Mouse (Mus musculus): ENCODE data around the gene G6pc3. TPM values are rescaled to one million over a fixed set of nuclear protein-coding genes. Genes with fewer than 3 reads are reported as not detected.

G6pc3 gene
- polyA plus RNA-seq, 1 experiment from 2014 or later = 31.6 TPM

DNA sequence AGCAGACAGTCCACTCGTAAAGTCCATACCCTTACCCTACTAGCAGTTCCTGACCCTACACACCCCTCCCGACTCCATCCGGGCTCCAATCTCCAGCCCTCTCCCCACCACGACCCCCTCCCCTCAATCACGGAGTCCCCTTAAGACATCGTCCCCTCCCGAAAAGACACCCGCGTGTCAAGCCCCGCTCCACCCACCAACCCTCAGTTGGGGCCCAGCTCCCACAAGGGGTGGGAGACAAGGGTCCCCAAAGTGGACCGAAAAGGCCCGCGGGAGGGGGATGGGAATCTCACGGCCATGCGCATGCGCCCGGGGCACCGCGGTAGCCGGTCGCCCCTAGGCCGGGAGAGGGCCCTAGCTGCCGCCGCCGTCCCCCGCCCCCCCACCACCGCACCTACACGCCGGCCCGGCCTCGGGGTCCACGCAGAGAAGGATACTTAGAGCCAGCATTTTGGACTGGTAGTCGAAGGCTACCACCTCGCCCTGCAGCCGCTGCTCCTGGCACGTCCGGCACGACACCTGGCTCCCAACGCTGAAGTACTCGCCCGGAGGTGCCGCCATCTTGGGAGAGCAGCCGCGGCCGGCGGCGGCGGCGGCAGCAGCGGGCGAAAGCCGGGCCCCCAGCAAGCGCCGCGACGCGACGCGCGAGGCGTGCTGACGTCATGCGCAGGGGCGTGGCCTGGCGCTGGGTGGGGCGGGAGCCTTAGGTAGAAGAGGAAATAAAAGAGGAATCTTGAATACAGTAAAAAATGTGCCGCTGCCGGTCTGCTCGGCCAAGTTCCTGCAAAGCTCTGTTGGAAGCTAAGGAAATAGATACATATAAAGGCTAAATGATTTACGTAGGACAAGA, 4.5 kb upstream of the G6pc3 start, which contains the start of gene Lsm12:
TSS of gene Lsm12 (minus strand) at position 651 of the 850 bp plus-strand sequence.
- peaks cover 25% of the 10 kb centered on the region for H3K36me3 ChIP-seq (ENCODE audit: control insufficient read depth, insufficient read depth, low read length)
- DNase-seq (peak; percentile 98), ATAC-seq (ENCODE audit: low FRiP score, low TSS enrichment) (peak; percentile 91)
- H3K4me2 ChIP-seq (ENCODE audit: low read length) = peak within 1 kb of the TSS; percentile 77
- H3K4me1 ChIP-seq (ENCODE audit: control insufficient read depth, insufficient read depth, low read length) = peaks cover 17% of the 10 kb centered on the region; the same call in 1 of the 2 replicates
- WGBS = under 1% methylated on average over 70 of the region's 70 CpGs
- peak within 1 kb of the TSS; percentile 88 for H3K4me3 ChIP-seq (replicated peaks; ENCODE audit: low read depth, low read length)
- H3K9ac ChIP-seq (replicated peaks; ENCODE audit: low read length) = peak within 1 kb of the TSS; percentile 86
- H3K9me3 ChIP-seq (ENCODE audit: control insufficient read depth, low read length) = no peaks in the 10 kb centered on the region
- H3K27ac ChIP-seq (replicated peaks; ENCODE audit: low read depth, low read length) = peak within 1 kb of the TSS; percentile 96
- no peaks in the 10 kb centered on the region for H3K27me3 ChIP-seq (ENCODE audit: control insufficient read depth, insufficient read depth, low read length)

GRCm38 (mm10) chr11:102185677-102186076, 3.7 kb upstream of the G6pc3 start:
- Histone ChIP-seq H3K4me3 (replicated peaks; ENCODE audit: low read depth, low read length) (peak overlapping the region; percentile 88), H3K36me3 (ENCODE audit: control insufficient read depth, insufficient read depth, low read length) (peaks cover 17% of the 10 kb centered on the region), H3K9ac (replicated peaks; ENCODE audit: low read length) (peak overlapping the region; percentile 86; the same call in 1 of the 2 replicates), H3K4me2 (ENCODE audit: low read length) (peak overlapping the region; percentile 77), H3K27ac (replicated peaks; ENCODE audit: low read depth, low read length) (peak overlapping the region; percentile 96), H3K9me3 (ENCODE audit: control insufficient read depth, low read length) (no peaks in the 10 kb centered on the region), H3K4me1 (ENCODE audit: control insufficient read depth, insufficient read depth, low read length) (peaks cover 23% of the 10 kb centered on the region; the same call in 1 of the 2 replicates), H3K27me3 (ENCODE audit: control insufficient read depth, insufficient read depth, low read length) (no peaks in the 10 kb centered on the region)
- DNase-seq (no peak), ATAC-seq (ENCODE audit: low FRiP score, low TSS enrichment) (no peak)
- 57% methylated on average over 3 of the region's 3 CpGs for WGBS

DNA sequence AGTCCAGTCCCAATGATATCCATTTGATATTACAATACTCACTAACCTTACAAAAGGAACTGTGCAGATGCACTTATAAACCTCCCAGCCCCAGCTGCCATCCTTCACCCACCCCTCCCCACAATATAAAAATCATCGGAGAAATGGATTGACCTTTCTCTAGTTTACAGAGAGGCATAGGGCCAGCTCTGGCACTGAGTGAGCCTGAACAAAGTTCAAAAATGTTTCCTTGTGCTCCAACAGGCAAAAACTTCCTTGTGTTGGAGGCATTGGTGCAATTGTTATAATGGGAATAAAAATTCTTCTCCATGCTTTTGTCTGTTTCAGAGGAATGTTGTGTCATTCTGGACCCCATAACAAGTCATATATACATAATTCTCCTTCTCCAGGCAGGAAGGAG, 3.2 kb upstream of the G6pc3 start:
- H3K36me3 ChIP-seq (ENCODE audit: control insufficient read depth, insufficient read depth, low read length) = peaks cover 11% of the 10 kb centered on the region
- 77% methylated on average over 1 of the region's 1 CpGs for WGBS
- H3K27me3 ChIP-seq (ENCODE audit: control insufficient read depth, insufficient read depth, low read length) = no peaks in the 10 kb centered on the region
- no peak overlapping the region for H3K27ac ChIP-seq (replicated peaks; ENCODE audit: low read depth, low read length)
- no peak overlapping the region for H3K4me3 ChIP-seq (replicated peaks; ENCODE audit: low read depth, low read length)
- DNase-seq (no peak), ATAC-seq (ENCODE audit: low FRiP score, low TSS enrichment) (no peak)
- H3K9ac ChIP-seq (replicated peaks; ENCODE audit: low read length) = no peak overlapping the region
- H3K9me3 ChIP-seq (ENCODE audit: control insufficient read depth, low read length) = no peaks in the 10 kb centered on the region
- peaks cover 28% of the 10 kb centered on the region; the same call in 1 of the 2 replicates for H3K4me1 ChIP-seq (ENCODE audit: control insufficient read depth, insufficient read depth, low read length)
- H3K4me2 ChIP-seq (ENCODE audit: low read length) = no peak overlapping the region

DNA sequence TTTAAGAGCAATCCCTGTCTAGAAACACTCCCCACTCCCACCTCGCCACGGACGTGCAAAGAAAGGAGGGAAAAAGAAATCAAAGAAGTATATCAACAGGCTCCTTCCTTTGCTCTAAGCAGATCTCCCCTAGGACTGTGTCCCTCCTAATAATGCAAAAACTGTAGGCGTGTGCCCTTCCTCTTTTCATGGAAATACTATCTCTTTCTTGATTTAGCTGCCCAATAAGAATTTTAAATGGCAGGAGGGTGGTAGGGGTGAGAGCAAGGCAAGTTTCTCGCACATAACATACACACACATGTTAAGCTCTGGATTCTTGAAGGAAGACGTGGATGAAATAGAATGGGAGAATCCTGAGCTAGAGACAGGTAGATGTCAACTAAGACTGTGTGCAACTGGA, 440 bp upstream of the G6pc3 start:
- H3K36me3 ChIP-seq (ENCODE audit: control insufficient read depth, insufficient read depth, low read length) = peaks cover 16% of the 10 kb centered on the region
- DNase-seq (no peak), ATAC-seq (ENCODE audit: low FRiP score, low TSS enrichment) (no peak)
- peak overlapping the region; percentile 52 for H3K4me3 ChIP-seq (replicated peaks; ENCODE audit: low read depth, low read length)
- no peaks in the 10 kb centered on the region for H3K9me3 ChIP-seq (ENCODE audit: control insufficient read depth, low read length)
- no peak overlapping the region for H3K27ac ChIP-seq (replicated peaks; ENCODE audit: low read depth, low read length)
- peaks cover 21% of the 10 kb centered on the region; the same call in 1 of the 2 replicates for H3K4me1 ChIP-seq (ENCODE audit: control insufficient read depth, insufficient read depth, low read length)
- peak overlapping the region; percentile 71; the same call in 1 of the 2 replicates for H3K9ac ChIP-seq (replicated peaks; ENCODE audit: low read length)
- WGBS = 67% methylated on average over 6 of the region's 6 CpGs
- peak overlapping the region; percentile 65 for H3K4me2 ChIP-seq (ENCODE audit: low read length)
- H3K27me3 ChIP-seq (ENCODE audit: control insufficient read depth, insufficient read depth, low read length) = no peaks in the 10 kb centered on the region

GRCm38 (mm10) chr11:102190848-102191247, 1.4 kb downstream of the G6pc3 start:
- WGBS = 54% methylated on average over 4 of the region's 4 CpGs
- H3K4me2 ChIP-seq (ENCODE audit: low read length) = peak overlapping the region; percentile 65

DNA sequence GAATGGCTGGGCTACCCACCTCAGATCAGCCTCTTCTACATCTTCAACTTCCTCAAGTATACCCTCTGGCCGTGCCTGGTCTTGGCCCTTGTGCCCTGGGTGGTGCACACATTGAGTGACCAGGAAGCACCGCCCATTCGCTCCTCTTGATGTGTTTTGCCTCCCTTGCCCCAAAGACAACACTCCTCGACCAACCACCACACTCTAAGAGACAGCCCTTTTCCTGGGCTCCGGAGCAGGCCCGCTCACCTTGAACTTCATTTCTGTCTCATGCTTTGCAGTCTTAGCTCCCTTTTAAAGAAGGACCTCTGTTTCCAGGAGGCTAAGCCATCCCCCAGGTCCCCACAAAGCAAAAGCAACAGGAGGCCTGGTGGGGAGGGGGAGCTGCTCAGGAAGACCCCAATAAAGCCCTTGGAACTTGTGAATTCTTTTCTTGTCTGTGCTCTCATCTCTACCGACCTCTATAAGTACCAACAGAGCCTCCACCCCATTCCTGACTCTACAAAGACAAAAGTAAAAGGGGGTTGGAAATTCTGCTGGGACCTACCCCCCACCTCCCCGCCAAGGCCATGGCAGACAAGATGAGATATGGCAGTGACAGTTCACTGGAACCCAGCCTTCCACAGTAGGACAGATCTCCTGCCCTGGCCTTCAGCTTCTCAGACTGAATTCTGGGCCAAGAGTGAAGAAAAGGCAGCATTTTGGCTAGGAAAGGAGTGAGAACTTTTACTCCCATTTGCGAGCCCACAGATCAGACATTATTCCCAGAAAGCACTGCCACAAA, 4.4 kb downstream of the G6pc3 start:
- ATAC-seq (ENCODE audit: low FRiP score, low TSS enrichment) (no peak), DNase-seq (no peak)
- H3K4me1 ChIP-seq (ENCODE audit: control insufficient read depth, insufficient read depth, low read length) = 0 out of 2 replicates have a peak, but pooled peaks cover 12% of the 10 kb centered on the region
- peaks cover 64% of the 10 kb centered on the region for H3K36me3 ChIP-seq (ENCODE audit: control insufficient read depth, insufficient read depth, low read length)
- no peak overlapping the region for H3K9ac ChIP-seq (replicated peaks; ENCODE audit: low read length)
- H3K27ac ChIP-seq (replicated peaks; ENCODE audit: low read depth, low read length) = no peak overlapping the region
- H3K27me3 ChIP-seq (ENCODE audit: control insufficient read depth, insufficient read depth, low read length) = no peaks in the 10 kb centered on the region
- no peak overlapping the region for H3K4me3 ChIP-seq (replicated peaks; ENCODE audit: low read depth, low read length)
- H3K4me2 ChIP-seq (ENCODE audit: low read length) = no peak overlapping the region
- no peaks in the 10 kb centered on the region for H3K9me3 ChIP-seq (ENCODE audit: control insufficient read depth, low read length)
- 84% methylated on average over 9 of the region's 9 CpGs for WGBS

More at GRCm38 (mm10) chr11:102190848-102191247, 1.4 kb downstream of the G6pc3 start:
- Histone ChIP-seq H3K4me3 (replicated peaks; ENCODE audit: low read depth, low read length) (no peak overlapping the region), H3K9me3 (ENCODE audit: control insufficient read depth, low read length) (no peaks in the 10 kb centered on the region), H3K9ac (replicated peaks; ENCODE audit: low read length) (no peak overlapping the region; the same call in 1 of the 2 replicates), H3K27me3 (ENCODE audit: control insufficient read depth, insufficient read depth, low read length) (no peaks in the 10 kb centered on the region), H3K27ac (replicated peaks; ENCODE audit: low read depth, low read length) (no peak overlapping the region), H3K36me3 (ENCODE audit: control insufficient read depth, insufficient read depth, low read length) (peaks cover 34% of the 10 kb centered on the region), H3K4me1 (ENCODE audit: control insufficient read depth, insufficient read depth, low read length) (0 out of 2 replicates have a peak, but pooled peaks cover 13% of the 10 kb centered on the region)
- no peak for DNase-seq
- no peak for ATAC-seq (ENCODE audit: low FRiP score, low TSS enrichment)

DNA sequence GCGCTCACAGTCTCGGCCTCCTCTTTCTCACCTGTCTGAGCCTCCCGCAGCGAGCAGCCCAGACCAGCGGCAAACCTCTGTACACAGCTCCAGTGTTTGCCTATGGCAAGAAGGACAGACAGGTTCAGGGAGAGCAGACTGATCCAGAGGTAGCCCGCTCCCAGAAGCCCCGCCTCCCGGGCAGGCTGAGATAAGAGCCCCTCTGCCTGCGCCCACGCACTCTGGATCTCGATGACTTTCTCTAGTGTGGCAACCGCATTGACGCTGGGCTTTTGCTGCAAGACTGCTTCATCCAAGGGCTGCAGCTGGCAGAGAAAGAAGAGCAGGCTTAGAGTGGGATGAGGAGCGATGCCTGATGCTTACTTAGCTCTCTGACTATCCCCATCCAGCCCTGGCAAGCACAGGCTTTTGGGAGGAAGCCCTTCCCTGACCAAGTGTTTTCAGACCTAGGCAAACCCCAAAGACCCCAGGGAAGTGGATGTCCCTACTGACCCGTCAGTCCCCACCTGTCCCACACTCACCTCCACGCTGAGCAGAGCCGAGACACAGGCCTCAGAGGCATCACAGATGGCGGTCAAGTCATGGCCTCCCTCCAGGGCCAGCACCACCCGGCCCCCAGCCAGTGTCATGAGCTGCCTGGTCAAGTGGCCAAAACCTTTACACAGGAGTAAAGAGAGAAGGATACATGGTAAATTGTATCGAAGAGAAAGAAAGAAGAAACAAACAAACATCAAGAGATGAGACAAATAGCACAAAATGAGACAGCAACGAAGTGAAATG, 6.8 kb downstream of the G6pc3 start:
- ATAC-seq (ENCODE audit: low FRiP score, low TSS enrichment) = no peak
- WGBS = 90% methylated on average over 21 of the region's 21 CpGs
- no peak overlapping the region for H3K9ac ChIP-seq (replicated peaks; ENCODE audit: low read length)
- no peak overlapping the region for H3K4me3 ChIP-seq (replicated peaks; ENCODE audit: low read depth, low read length)
- H3K27ac ChIP-seq (replicated peaks; ENCODE audit: low read depth, low read length) = no peak overlapping the region
- no peaks in the 10 kb centered on the region for H3K9me3 ChIP-seq (ENCODE audit: control insufficient read depth, low read length)
- H3K4me1 ChIP-seq (ENCODE audit: control insufficient read depth, insufficient read depth, low read length) = 0 out of 2 replicates have a peak, but pooled peaks cover 1% of the 10 kb centered on the region
- H3K27me3 ChIP-seq (ENCODE audit: control insufficient read depth, insufficient read depth, low read length) = no peaks in the 10 kb centered on the region
- DNase-seq = no peak
- no peak overlapping the region for H3K4me2 ChIP-seq (ENCODE audit: low read length)
- H3K36me3 ChIP-seq (ENCODE audit: control insufficient read depth, insufficient read depth, low read length) = peaks cover 88% of the 10 kb centered on the region

DNA sequence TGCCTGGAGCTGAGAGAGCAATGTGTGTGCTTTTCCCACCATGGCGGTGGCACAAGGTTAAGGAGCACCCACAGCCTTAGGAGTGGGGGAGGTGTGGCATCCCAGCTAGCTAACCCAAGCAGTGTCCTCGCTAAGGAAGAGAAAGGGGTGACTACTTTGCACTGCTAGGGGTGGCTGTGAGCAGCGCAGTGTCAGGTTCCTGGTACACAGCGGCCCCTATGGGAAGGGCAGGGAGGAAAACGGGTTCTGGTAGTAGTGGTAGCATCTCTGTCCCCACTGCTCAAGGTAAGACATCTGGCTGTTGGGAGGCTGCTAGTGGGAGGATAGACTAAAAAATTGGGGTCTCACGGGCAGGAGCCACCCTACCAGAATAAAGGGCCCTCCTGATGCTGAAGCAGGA, 8.8 kb downstream of the G6pc3 start:
- WGBS = 61% methylated on average over 6 of the region's 6 CpGs
- Histone ChIP-seq H3K4me1 (ENCODE audit: control insufficient read depth, insufficient read depth, low read length) (no peaks in the 10 kb centered on the region), H3K27me3 (ENCODE audit: control insufficient read depth, insufficient read depth, low read length) (no peaks in the 10 kb centered on the region), H3K9me3 (ENCODE audit: control insufficient read depth, low read length) (no peaks in the 10 kb centered on the region), H3K4me2 (ENCODE audit: low read length) (no peak overlapping the region), H3K36me3 (ENCODE audit: control insufficient read depth, insufficient read depth, low read length) (peaks cover 99% of the 10 kb centered on the region), H3K27ac (replicated peaks; ENCODE audit: low read depth, low read length) (no peak overlapping the region), H3K9ac (replicated peaks; ENCODE audit: low read length) (no peak overlapping the region), H3K4me3 (replicated peaks; ENCODE audit: low read depth, low read length) (no peak overlapping the region)
- no peak for DNase-seq
- ATAC-seq (ENCODE audit: low FRiP score, low TSS enrichment) = no peak
